Mouse (Mus musculus): ENCODE results near the gene Tmed9. TPM values are rescaled to one million over a fixed set of nuclear protein-coding genes. Genes with fewer than 3 reads are reported as not detected.

The Tmed9 gene
- total RNA-seq (2021) (10 to 100 TPM; 85.5 to 95.7 TPM), polyA plus RNA-seq (2012; rRNA removed) (64.5 and 91.4 TPM in 2 replicates)
- long read RNA-seq, transcript Tmed9-201 (5 exons, 1,420 nt): major isoform, 6 of 21 reads
- long read RNA-seq, partial matches to known transcripts: 15 of 21 reads
- long read RNA-seq, other reads (novel, unspliced or antisense): 0 of 21 reads

GRCm38 (mm10) chr13:55573432-55573831, at the start of gene Tmed9:
Gene Tmed9, plus strand, starts transcription at chr13:55573732.
- DNase-seq: no peak
- H3K27me3 ChIP-seq (ENCODE audit: control insufficient read depth, insufficient read depth, low read length): no peaks in the 10 kb centered on the region
- no peak within 1 kb of the TSS for H3K4me3 ChIP-seq
- H3K4me1 ChIP-seq (ENCODE audit: control insufficient read depth, insufficient read depth, low read length): peaks cover 3% of the 10 kb centered on the region
- TF ChIP-seq POLR2A (IDR thresholded peaks at IDR 0.05; ENCODE audit: insufficient read depth, low read depth, low read length) (no peak), EP300 (IDR thresholded peaks at IDR 0.05; ENCODE audit: insufficient read depth, low read depth, low read length) (no peak), CTCF (IDR thresholded peaks at IDR 0.05) (no peak)
- no peak within 1 kb of the TSS for H3K9ac ChIP-seq (ENCODE audit: low read depth, low read length)
- H3K79me2 ChIP-seq (replicated peaks; ENCODE audit: control insufficient read depth, insufficient read depth, low read length): peaks cover 2% of the 10 kb centered on the region; the same call in 1 of the 2 replicates
- intact Hi-C loops (cut with DNase I): no loop called here
- H3K36me3 ChIP-seq (ENCODE audit: control insufficient read depth, insufficient read depth, low read length): no peaks in the 10 kb centered on the region
- H3K27ac ChIP-seq: no peak within 1 kb of the TSS
- 98% methylated on average over 2 of the region's 2 CpGs for WGBS

- H3K36me3 ChIP-seq (ENCODE audit: control insufficient read depth, insufficient read depth, low read length): no peaks in the 10 kb centered on the region
- TF ChIP-seq CTCF (IDR thresholded peaks at IDR 0.05): no peak
- no peak for TF ChIP-seq EP300 (IDR thresholded peaks at IDR 0.05; ENCODE audit: insufficient read depth, low read depth, low read length)
- no peak for TF ChIP-seq POLR2A (IDR thresholded peaks at IDR 0.05; ENCODE audit: insufficient read depth, low read depth, low read length)
- peak in 1 of 2 experiments; percentile 20 for DNase-seq
- intact Hi-C loops (cut with DNase I): no loop called here
- peaks cover 12% of the 10 kb centered on the region for H3K4me1 ChIP-seq (ENCODE audit: control insufficient read depth, insufficient read depth, low read length)
- H3K4me3 ChIP-seq: no peak overlapping the region
- no peaks in the 10 kb centered on the region for H3K79me2 ChIP-seq (replicated peaks; ENCODE audit: control insufficient read depth, insufficient read depth, low read length)
- H3K27ac ChIP-seq: no peak overlapping the region; the same call in 1 of the 2 replicates
- WGBS: 74% methylated on average over 23 of the region's 23 CpGs
- H3K9ac ChIP-seq (ENCODE audit: low read depth, low read length): no peak overlapping the region
- no peaks in the 10 kb centered on the region; the same call in 1 of the 2 replicates for H3K27me3 ChIP-seq (ENCODE audit: control insufficient read depth, insufficient read depth, low read length)
Measured at GRCm38 (mm10) chr13:55523951-55524600, 49.5 kb upstream of the Tmed9 start.

- Histone ChIP-seq H3K9ac (ENCODE audit: low read depth, low read length) (no peak overlapping the region), H3K27me3 (ENCODE audit: control insufficient read depth, insufficient read depth, low read length) (no peaks in the 10 kb centered on the region), H3K27ac (no peak overlapping the region), H3K79me2 (replicated peaks; ENCODE audit: control insufficient read depth, insufficient read depth, low read length) (no peaks in the 10 kb centered on the region), H3K36me3 (ENCODE audit: control insufficient read depth, insufficient read depth, low read length) (no peaks in the 10 kb centered on the region), H3K4me1 (ENCODE audit: control insufficient read depth, insufficient read depth, low read length) (peaks cover 11% of the 10 kb centered on the region), H3K4me3 (no peak overlapping the region)
- no peak for TF ChIP-seq CTCF (IDR thresholded peaks at IDR 0.05)
- no peak for TF ChIP-seq POLR2A (IDR thresholded peaks at IDR 0.05; ENCODE audit: insufficient read depth, low read depth, low read length)
- no peak for TF ChIP-seq EP300 (IDR thresholded peaks at IDR 0.05; ENCODE audit: insufficient read depth, low read depth, low read length)
- intact Hi-C loops (cut with DNase I): no loop called here
- WGBS: 62% methylated on average over 16 of the region's 16 CpGs
- peak in 1 of 2 experiments; percentile 14 for DNase-seq
Measured at GRCm38 (mm10) chr13:55525733-55526553, 47.6 kb upstream of the Tmed9 start.

- WGBS: 77% methylated on average over 16 of the region's 16 CpGs
- Histone ChIP-seq H3K27me3 (ENCODE audit: control insufficient read depth, insufficient read depth, low read length) (no peaks in the 10 kb centered on the region), H3K36me3 (ENCODE audit: control insufficient read depth, insufficient read depth, low read length) (no peaks in the 10 kb centered on the region), H3K9ac (ENCODE audit: low read depth, low read length) (peak overlapping the region; percentile 5; the same call in 1 of the 2 replicates), H3K27ac (no peak overlapping the region), H3K4me1 (ENCODE audit: control insufficient read depth, insufficient read depth, low read length) (peaks cover 9% of the 10 kb centered on the region), H3K79me2 (replicated peaks; ENCODE audit: control insufficient read depth, insufficient read depth, low read length) (no peaks in the 10 kb centered on the region), H3K4me3 (no peak overlapping the region)
- peak in 1 of 2 experiments; percentile 20 for DNase-seq
- intact Hi-C loops (cut with DNase I): no loop called here
- no peak for TF ChIP-seq EP300 (IDR thresholded peaks at IDR 0.05; ENCODE audit: insufficient read depth, low read depth, low read length)
- no peak for TF ChIP-seq POLR2A (IDR thresholded peaks at IDR 0.05; ENCODE audit: insufficient read depth, low read depth, low read length)
- TF ChIP-seq CTCF (IDR thresholded peaks at IDR 0.05): no peak
Measured at GRCm38 (mm10) chr13:55527212-55527611, 46.3 kb upstream of the Tmed9 start.

GRCm38 (mm10) chr13:55527834-55528772, 45.4 kb upstream of the Tmed9 start:
- H3K36me3 ChIP-seq (ENCODE audit: control insufficient read depth, insufficient read depth, low read length): no peaks in the 10 kb centered on the region
- 56% methylated on average over 18 of the region's 18 CpGs for WGBS
- H3K9ac ChIP-seq (ENCODE audit: low read depth, low read length): no peak overlapping the region
- DNase-seq: peak; percentile 41 to 59
- intact Hi-C loops (cut with DNase I): no loop called here
- TF ChIP-seq POLR2A (IDR thresholded peaks at IDR 0.05; ENCODE audit: insufficient read depth, low read depth, low read length) (0 out of 2 replicates have a peak, but pooled peaks have one; percentile 23), EP300 (IDR thresholded peaks at IDR 0.05; ENCODE audit: insufficient read depth, low read depth, low read length) (no peak)
- peaks cover 5% of the 10 kb centered on the region for H3K4me1 ChIP-seq (ENCODE audit: control insufficient read depth, insufficient read depth, low read length)
- no peaks in the 10 kb centered on the region for H3K27me3 ChIP-seq (ENCODE audit: control insufficient read depth, insufficient read depth, low read length)
- H3K79me2 ChIP-seq (replicated peaks; ENCODE audit: control insufficient read depth, insufficient read depth, low read length): no peaks in the 10 kb centered on the region
- peak overlapping the region; percentile 38 for H3K27ac ChIP-seq
- H3K4me3 ChIP-seq: no peak overlapping the region
